Mouse (Mus musculus) cerebellum, adult 2 months (tissue): ENCODE results near the gene Arhgap15.

Experiments used
- CTCF ChIP-seq: fragments of 200-500 bp; IDR thresholded peaks from 2 replicates; pipeline ENCODE4 v1.5.1; 2011; ENCODE audit warnings: low read depth, mild to moderate bottlenecking, control low read depth, low read length, moderate library complexity, borderline replicate concordance; ENCODE audit not compliant: insufficient read depth
- POLR2A ChIP-seq: fragments of 200-500 bp; IDR thresholded peaks from 2 replicates; pipeline ENCODE4 v1.6.1; 2011; ENCODE audit warnings: low read length, control low read depth, borderline replicate concordance; ENCODE audit not compliant: insufficient read depth

GRCm38 (mm10) chr2:43790049-43790693 is 41.5 kb downstream of the Arhgap15 start:
- TF ChIP-seq POLR2A = no peak
- no peak for TF ChIP-seq CTCF
